Mouse (Mus musculus): ENCODE measurements around the gene Zfp965.
"Not testable (repeated sequence)": the region's sequence is repeated elsewhere in the genome, so short reads cannot be mapped to it uniquely, and the experiment has no call there.

Gene Zfp965

GRCm38 (mm10) chr2:175469685-175470084, at the start of gene Zfp965:
Zfp965 (plus strand) TSS chr2:175469985.
- not testable (repeated sequence) for DNase-seq (ENCODE audit: low read depth, low spot score)

DNA sequence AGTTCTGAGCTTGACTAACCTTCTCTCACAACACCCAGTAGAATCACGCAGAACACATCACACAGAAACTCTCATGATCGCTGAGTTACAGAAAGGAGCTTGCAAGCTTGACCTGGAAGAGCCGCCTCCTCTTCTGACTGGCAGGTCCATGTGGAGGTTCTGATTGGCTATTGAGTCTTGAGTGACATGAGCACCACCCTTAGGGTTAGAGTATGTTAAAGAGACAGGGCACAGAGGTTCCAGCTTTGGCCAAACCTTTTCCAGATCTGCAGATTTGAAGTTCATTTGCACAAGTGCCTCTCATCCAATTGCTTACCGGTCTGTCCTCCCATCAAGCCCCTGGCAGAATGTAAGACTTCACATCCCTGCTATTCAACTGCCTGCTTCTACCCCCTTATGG, 34.1 kb upstream of the Zfp965 start, which contains the start of gene Gm4724:
Gm4724 (minus strand) TSS at position 101 of the 400 bp plus-strand sequence.
- not testable (repeated sequence) for DNase-seq (ENCODE audit: low read depth, low spot score)
